Mouse (Mus musculus) neutrophil, adult 65 days (primary cell): ENCODE data around the gene Tmem150b. TPM values are rescaled to one million over a fixed set of nuclear protein-coding genes. Genes with fewer than 3 reads are reported as not detected.

Experiments used
- total RNA-seq: library from RNA; stranded (reverse); gene quantifications from 2 replicates; pipeline ENCODE4 v1.2.4, GENCODE M21; 2023

The Tmem150b gene
- 8.8 and 12.9 TPM in 2 replicates for total RNA-seq

DNA sequence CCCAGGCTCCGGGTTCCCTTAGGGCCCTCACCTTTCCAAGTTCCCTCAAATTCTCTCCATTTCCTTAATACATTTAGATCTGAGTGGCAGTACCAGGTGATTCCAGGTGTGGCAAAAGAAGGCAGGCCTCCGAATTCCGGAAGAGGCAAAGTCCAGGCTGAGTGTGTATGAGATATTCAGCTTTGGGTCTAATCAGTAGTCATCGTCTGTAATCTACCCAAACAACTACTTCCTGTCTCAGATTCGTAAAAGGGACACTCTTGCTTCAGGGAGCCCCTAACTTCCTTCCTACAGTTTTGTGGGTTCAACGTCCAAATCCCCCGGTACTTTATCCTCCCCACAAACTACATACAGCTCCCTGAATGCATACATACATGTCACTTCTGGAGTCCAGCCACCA is at the start of gene Tmem150b:
Gene Tmem150b, minus strand, starts transcription at position 81 of the 400 bp plus-strand sequence.

GRCm38 (mm10) chr7:4771202-4771601 is 46.2 kb upstream of the Tmem150b start, which contains the start of gene Fam71e2:
Gene Fam71e2 (minus strand): TSS chr7:4771302.

DNA sequence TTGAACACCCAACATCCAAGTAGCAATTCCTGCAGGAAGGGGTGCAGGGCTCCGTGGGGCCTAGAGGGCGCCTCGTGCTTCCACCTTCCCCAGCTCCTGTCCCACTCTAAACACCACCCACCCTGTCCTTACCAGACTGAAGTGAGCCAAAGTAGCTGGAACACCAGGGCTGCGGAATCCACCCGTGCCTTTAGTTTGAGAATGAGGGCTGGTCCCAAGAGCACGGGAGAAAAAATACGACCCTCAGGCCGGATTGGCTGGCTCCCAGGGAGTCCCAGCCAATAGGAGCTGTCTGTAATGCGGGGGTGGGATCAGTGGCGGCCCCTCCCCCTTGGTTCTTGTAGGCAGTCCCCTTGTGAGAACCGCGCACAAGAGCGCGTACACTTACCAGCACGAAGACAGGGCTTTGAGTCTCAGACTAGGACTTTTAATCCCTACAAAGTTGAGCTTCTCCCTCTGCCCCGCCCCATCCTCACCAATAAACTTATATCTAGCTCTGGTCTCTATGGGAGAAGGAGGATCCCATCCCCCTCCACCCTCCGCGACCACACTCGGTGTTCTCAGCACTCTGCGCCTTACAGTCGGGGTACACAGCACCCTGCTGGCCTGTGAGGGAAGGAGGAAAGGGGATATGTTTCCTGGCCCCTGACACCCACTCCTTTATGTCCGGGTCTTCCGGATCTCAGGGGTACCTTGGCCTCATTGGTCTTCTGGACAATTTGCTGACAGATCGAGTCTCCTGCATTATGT is 27.9 kb upstream of the Tmem150b start, which contains the start of gene Cox6b2:
Gene Cox6b2, minus strand, starts transcription at position 274 of the 750 bp plus-strand sequence.

GRCm38 (mm10) chr7:4739544-4740275 is 14.7 kb upstream of the Tmem150b start, which contains the start of gene Kmt5c:
Gene Kmt5c (plus strand): TSS chr7:4740115.

GRCm38 (mm10) chr7:4690387-4690786 is 34.7 kb downstream of the Tmem150b start, which contains the start of gene Brsk1:
Gene Brsk1 (plus strand): TSS chr7:4690604.

GRCm38 (mm10) chr7:4684632-4685417 is 40.2 kb downstream of the Tmem150b start, which contains the start of gene Hspbp1:
Gene Hspbp1 (minus strand): TSS chr7:4685068.

DNA sequence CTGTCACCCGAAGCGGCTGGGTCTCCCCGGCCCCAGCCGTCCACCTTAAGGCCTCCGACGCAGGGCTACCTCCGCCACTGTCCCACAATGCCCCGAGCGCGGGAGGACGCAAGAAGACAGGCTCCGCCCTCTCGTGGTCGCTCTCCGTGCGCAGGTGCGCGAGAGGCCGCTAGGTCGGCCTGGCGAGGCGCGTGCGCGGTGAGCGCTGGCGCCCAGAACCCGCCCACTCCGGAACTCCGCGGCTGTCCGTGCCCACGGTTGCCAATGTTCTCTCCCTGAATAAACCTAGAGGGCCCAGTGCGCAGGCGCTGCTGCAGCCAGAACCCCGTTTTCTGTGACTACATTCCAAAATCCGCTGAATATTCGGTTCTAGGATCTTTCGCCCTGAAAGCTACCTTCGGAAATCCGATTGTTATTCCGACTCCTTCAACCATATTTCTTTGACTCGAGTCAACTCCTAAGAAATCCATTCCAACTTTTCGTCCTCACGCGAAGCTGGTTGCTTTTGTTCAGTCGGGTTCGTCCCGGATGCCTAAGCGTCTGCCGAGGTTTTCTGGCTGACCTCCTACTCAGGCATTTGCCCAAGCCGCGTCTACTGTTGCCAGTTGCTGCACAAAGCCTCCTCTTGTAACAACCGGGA is 66.0 kb downstream of the Tmem150b start, which contains the start of gene Ppp6r1:
Gene Ppp6r1, minus strand, starts transcription at position 108 of the 640 bp plus-strand sequence.

Other genes with a start within 250 kb of the Tmem150b start
- gene Ppp1r12c, start 223.6 kb downstream of the Tmem150b start, total RNA-seq = 249 and 345 TPM in 2 replicates
- gene Tnnt1, start 208.9 kb downstream of the Tmem150b start, total RNA-seq = 7.6 and 10.7 TPM in 2 replicates
- 1.1 TPM in 1 of 2 replicates, not detected in the other for gene Tnni3, start 201.0 kb downstream of the Tmem150b start, total RNA-seq
- gene Dnaaf3, start 192.8 kb downstream of the Tmem150b start, total RNA-seq = 0.23 and 0.28 TPM in 2 replicates
- not detected in 2 replicates for gene Syt5, start 177.7 kb downstream of the Tmem150b start, total RNA-seq
- gene Ptprh, start 121.2 kb downstream of the Tmem150b start, total RNA-seq = 0.18 TPM in 1 of 2 replicates, not detected in the other
- gene Tmem86b, start 93.8 kb downstream of the Tmem150b start, total RNA-seq = 19.8 and 28.6 TPM in 2 replicates
- gene Ppp6r1, start 66.2 kb downstream of the Tmem150b start, total RNA-seq = 161 and 201 TPM in 2 replicates
- gene Hspbp1, start 40.2 kb downstream of the Tmem150b start, total RNA-seq = 14.1 and 21.6 TPM in 2 replicates
- gene Brsk1, start 34.6 kb downstream of the Tmem150b start, total RNA-seq = not detected in 2 replicates
- gene Kmt5c, start 14.9 kb upstream of the Tmem150b start, total RNA-seq = 70.4 and 103 TPM in 2 replicates
- 11.2 and 13.4 TPM in 2 replicates for gene Cox6b2, start 27.8 kb upstream of the Tmem150b start, total RNA-seq
- gene Fam71e2, start 46.1 kb upstream of the Tmem150b start, total RNA-seq = not detected in 2 replicates
- gene Il11, start 57.6 kb upstream of the Tmem150b start, total RNA-seq = not detected in 2 replicates
- gene Tmem190, start 57.7 kb upstream of the Tmem150b start, total RNA-seq = not detected in 2 replicates
- 0.95 and 2.3 TPM in 2 replicates for gene Tmem238, start 64.4 kb upstream of the Tmem150b start, total RNA-seq
- gene Rpl28, start 67.6 kb upstream of the Tmem150b start, total RNA-seq = 636 and 649 TPM in 2 replicates
- gene Ube2s, start 87.3 kb upstream of the Tmem150b start, total RNA-seq = 188 and 216 TPM in 2 replicates
- 1.0 TPM in 1 of 2 replicates, not detected in the other for gene Shisa7, start 119.4 kb upstream of the Tmem150b start, total RNA-seq
- 4.1 and 4.4 TPM in 2 replicates for gene Isoc2b, start 145.0 kb upstream of the Tmem150b start, total RNA-seq
- 6.0 and 6.2 TPM in 2 replicates for gene Isoc2a, start 151.9 kb upstream of the Tmem150b start, total RNA-seq
- gene Gm36210, start 181.3 kb upstream of the Tmem150b start, total RNA-seq = not detected in 2 replicates
- 13.2 and 16.2 TPM in 2 replicates for gene Zfp628, start 190.0 kb upstream of the Tmem150b start, total RNA-seq
- gene Nat14, start 196.8 kb upstream of the Tmem150b start, total RNA-seq = 1.7 and 1.9 TPM in 2 replicates
- gene Ssc5d, start 200.5 kb upstream of the Tmem150b start, total RNA-seq = 0.44 TPM in 1 of 2 replicates, not detected in the other
- gene Sbk2, start 239.2 kb upstream of the Tmem150b start, total RNA-seq = not detected in 2 replicates
- not detected in 2 replicates for gene Sbk3, start 245.9 kb upstream of the Tmem150b start, total RNA-seq